Mouse (Mus musculus): ENCODE measurements around the gene Abca8b. TPM values are rescaled to one million over a fixed set of nuclear protein-coding genes. Genes with fewer than 3 reads are reported as not detected.

Abca8b gene
- polyA plus RNA-seq, 1 experiment from 2014 or later: 0.63 TPM

DNA sequence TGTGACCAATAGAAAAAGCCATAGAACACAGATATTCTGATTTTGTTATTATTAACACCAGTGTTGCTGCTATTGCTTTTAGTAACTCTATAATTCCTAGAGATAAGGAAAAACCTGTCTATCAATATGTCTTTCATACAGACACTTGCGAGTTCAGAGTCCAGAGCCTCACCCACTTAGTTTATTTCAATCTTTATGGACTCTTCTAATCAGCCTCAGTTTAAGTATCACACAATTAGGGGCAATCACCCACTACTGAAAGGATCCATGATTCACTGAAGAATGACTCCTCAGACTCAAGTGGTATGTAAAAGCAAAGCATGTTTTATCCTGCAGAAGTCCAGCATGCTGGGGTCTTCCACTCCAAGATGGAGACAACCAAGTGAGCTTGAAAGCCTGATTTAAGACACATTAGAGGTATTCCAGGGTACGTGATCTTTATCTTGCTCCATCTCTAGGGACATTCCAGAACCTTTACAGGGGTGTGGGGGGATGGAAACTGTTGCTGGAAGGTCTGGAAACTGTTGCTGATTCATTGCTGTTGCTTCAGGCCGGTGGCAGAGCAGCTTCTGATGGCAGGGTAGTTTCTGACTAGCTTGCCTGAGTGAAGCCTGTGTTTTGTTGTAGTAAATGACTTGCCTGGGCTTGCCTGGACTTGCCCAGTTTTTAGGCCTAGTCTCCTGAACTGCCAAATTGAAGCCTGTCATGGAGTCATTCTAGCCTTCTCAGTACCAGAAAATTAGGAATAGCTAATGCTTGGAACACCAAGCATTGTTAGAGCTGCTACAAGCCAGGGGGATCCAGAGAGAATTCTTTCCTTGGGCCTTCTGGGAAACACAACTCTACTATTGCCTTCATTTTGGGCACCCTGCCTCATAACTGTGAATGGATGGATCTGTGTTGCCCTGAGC, 101.5 kb downstream of the Abca8b start:
- Histone ChIP-seq H3K4me1 (replicated peaks; ENCODE audit: control insufficient read depth, insufficient read depth, low read length) (no peaks in the 10 kb centered on the region), H3K4me3 (ENCODE audit: low read depth, low read length) (no peak overlapping the region), H3K9me3 (ENCODE audit: control insufficient read depth, low read length) (no peaks in the 10 kb centered on the region), H3K27ac (ENCODE audit: low read depth, low read length) (no peak overlapping the region), H3K36me3 (ENCODE audit: control insufficient read depth, insufficient read depth, low read length) (no peaks in the 10 kb centered on the region), H3K9ac (ENCODE audit: low read length) (no peak overlapping the region), H3K27me3 (ENCODE audit: control insufficient read depth, insufficient read depth, low read length) (no peaks in the 10 kb centered on the region), H3K4me2 (ENCODE audit: low read depth, low read length, severe bottlenecking) (no peak overlapping the region)
- DNase-seq (ENCODE audit: low spot score): no peak
- 86% methylated on average over 3 of the region's 3 CpGs for WGBS
- no peak for ATAC-seq (replicated peaks; ENCODE audit: low FRiP score)

DNA sequence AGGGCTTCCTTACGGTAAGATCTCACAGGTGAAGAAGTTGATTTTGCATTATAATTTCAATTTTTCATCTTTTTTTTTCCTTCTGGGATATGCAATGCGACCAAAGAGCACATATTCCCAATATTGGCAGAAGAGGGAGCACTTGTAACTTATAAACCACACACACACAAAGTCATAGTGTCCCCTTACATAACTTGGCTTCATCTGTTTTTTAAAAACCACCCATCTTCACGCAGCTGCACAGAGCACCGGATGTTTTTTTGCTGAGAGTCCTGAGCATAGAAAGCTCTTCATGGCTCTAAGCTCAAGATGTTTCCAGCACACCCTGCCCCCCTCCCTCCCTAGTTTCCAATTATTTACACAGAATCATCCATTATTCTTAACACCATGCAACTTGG, 103.7 kb downstream of the Abca8b start:
- H3K27ac ChIP-seq (ENCODE audit: low read depth, low read length): no peak overlapping the region
- no peaks in the 10 kb centered on the region for H3K9me3 ChIP-seq (ENCODE audit: control insufficient read depth, low read length)
- no peak for DNase-seq (ENCODE audit: low spot score)
- 82% methylated on average over 4 of the region's 4 CpGs for WGBS
- no peak overlapping the region for H3K4me3 ChIP-seq (ENCODE audit: low read depth, low read length)
- no peak for ATAC-seq (replicated peaks; ENCODE audit: low FRiP score)
- no peaks in the 10 kb centered on the region for H3K27me3 ChIP-seq (ENCODE audit: control insufficient read depth, insufficient read depth, low read length)
- H3K36me3 ChIP-seq (ENCODE audit: control insufficient read depth, insufficient read depth, low read length): no peaks in the 10 kb centered on the region
- H3K4me1 ChIP-seq (replicated peaks; ENCODE audit: control insufficient read depth, insufficient read depth, low read length): no peaks in the 10 kb centered on the region
- H3K4me2 ChIP-seq (ENCODE audit: low read depth, low read length, severe bottlenecking): no peak overlapping the region
- H3K9ac ChIP-seq (ENCODE audit: low read length): no peak overlapping the region

GRCm38 (mm10) chr11:109891371-109891988, 104.2 kb downstream of the Abca8b start:
- Histone ChIP-seq H3K9me3 (ENCODE audit: control insufficient read depth, low read length) (no peaks in the 10 kb centered on the region), H3K36me3 (ENCODE audit: control insufficient read depth, insufficient read depth, low read length) (no peaks in the 10 kb centered on the region), H3K4me3 (ENCODE audit: low read depth, low read length) (no peak overlapping the region), H3K27ac (ENCODE audit: low read depth, low read length) (no peak overlapping the region), H3K4me1 (replicated peaks; ENCODE audit: control insufficient read depth, insufficient read depth, low read length) (no peaks in the 10 kb centered on the region), H3K27me3 (ENCODE audit: control insufficient read depth, insufficient read depth, low read length) (no peaks in the 10 kb centered on the region), H3K9ac (ENCODE audit: low read length) (no peak overlapping the region), H3K4me2 (ENCODE audit: low read depth, low read length, severe bottlenecking) (no peak overlapping the region)
- ATAC-seq (replicated peaks; ENCODE audit: low FRiP score) (no peak), DNase-seq (ENCODE audit: low spot score) (no peak)
- 82% methylated on average over 8 of the region's 8 CpGs for WGBS

DNA sequence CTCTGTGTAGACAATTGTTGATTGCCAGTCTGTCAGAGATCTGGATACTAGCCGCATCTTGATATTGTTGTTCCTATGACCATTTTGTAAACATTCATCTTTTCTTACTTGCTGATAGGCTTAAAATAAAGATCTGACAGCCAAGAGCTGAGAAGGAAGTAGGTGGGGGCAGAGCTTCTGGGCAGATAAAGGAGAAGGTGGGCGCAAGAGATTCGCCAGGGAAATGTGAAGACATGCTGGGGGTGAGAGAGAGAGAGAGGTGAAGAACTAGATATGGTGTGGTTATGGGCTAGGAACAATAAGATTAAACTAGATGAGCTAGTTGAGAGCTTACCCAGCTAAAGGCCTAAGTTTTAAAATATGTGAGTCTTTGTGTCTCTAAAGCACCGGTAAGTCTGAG, 106.0 kb downstream of the Abca8b start:
- 96% methylated on average over 4 of the region's 4 CpGs for WGBS
- no peaks in the 10 kb centered on the region for H3K27me3 ChIP-seq (ENCODE audit: control insufficient read depth, insufficient read depth, low read length)
- no peak overlapping the region for H3K27ac ChIP-seq (ENCODE audit: low read depth, low read length)
- no peaks in the 10 kb centered on the region for H3K36me3 ChIP-seq (ENCODE audit: control insufficient read depth, insufficient read depth, low read length)
- H3K4me3 ChIP-seq (ENCODE audit: low read depth, low read length): no peak overlapping the region
- H3K9ac ChIP-seq (ENCODE audit: low read length): no peak overlapping the region
- DNase-seq (ENCODE audit: low spot score) (no peak), ATAC-seq (replicated peaks; ENCODE audit: low FRiP score) (no peak)
- no peaks in the 10 kb centered on the region for H3K9me3 ChIP-seq (ENCODE audit: control insufficient read depth, low read length)
- no peaks in the 10 kb centered on the region for H3K4me1 ChIP-seq (replicated peaks; ENCODE audit: control insufficient read depth, insufficient read depth, low read length)
- no peak overlapping the region for H3K4me2 ChIP-seq (ENCODE audit: low read depth, low read length, severe bottlenecking)

GRCm38 (mm10) chr11:109886757-109887156, 108.9 kb downstream of the Abca8b start:
- H3K9me3 ChIP-seq (ENCODE audit: control insufficient read depth, low read length): no peaks in the 10 kb centered on the region
- 97% methylated on average over 4 of the region's 4 CpGs for WGBS
- H3K4me2 ChIP-seq (ENCODE audit: low read depth, low read length, severe bottlenecking): no peak overlapping the region
- ATAC-seq (replicated peaks; ENCODE audit: low FRiP score): no peak
- no peak overlapping the region for H3K27ac ChIP-seq (ENCODE audit: low read depth, low read length)
- DNase-seq (ENCODE audit: low spot score): no peak
- H3K9ac ChIP-seq (ENCODE audit: low read length): no peak overlapping the region
- H3K4me3 ChIP-seq (ENCODE audit: low read depth, low read length): no peak overlapping the region
- no peaks in the 10 kb centered on the region for H3K4me1 ChIP-seq (replicated peaks; ENCODE audit: control insufficient read depth, insufficient read depth, low read length)
- no peaks in the 10 kb centered on the region for H3K27me3 ChIP-seq (ENCODE audit: control insufficient read depth, insufficient read depth, low read length)
- no peaks in the 10 kb centered on the region for H3K36me3 ChIP-seq (ENCODE audit: control insufficient read depth, insufficient read depth, low read length)

DNA sequence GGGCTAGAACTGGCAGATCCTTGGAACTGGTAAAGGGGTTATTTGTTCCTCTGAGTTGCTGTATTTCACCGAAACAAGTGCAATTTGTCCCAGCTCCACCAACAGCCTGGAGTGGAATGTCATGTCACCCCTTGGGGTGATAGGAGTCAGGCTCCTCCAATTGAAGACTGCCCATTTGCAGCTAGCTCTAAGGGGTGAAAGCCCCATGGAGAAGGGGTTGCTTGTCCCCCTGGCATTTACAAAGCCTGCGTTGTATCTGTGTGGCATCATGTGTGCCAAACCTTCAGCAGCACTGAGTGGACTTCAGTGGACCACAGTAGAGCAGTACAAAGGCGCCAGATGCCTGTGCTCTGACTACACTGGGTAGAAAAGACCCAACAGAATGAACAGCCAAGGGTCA, 110.1 kb downstream of the Abca8b start:
- 90% methylated on average over 3 of the region's 3 CpGs for WGBS
- Histone ChIP-seq H3K36me3 (ENCODE audit: control insufficient read depth, insufficient read depth, low read length) (no peaks in the 10 kb centered on the region), H3K27me3 (ENCODE audit: control insufficient read depth, insufficient read depth, low read length) (no peaks in the 10 kb centered on the region), H3K4me1 (replicated peaks; ENCODE audit: control insufficient read depth, insufficient read depth, low read length) (no peaks in the 10 kb centered on the region), H3K4me2 (ENCODE audit: low read depth, low read length, severe bottlenecking) (no peak overlapping the region), H3K9me3 (ENCODE audit: control insufficient read depth, low read length) (no peaks in the 10 kb centered on the region), H3K9ac (ENCODE audit: low read length) (no peak overlapping the region), H3K27ac (ENCODE audit: low read depth, low read length) (no peak overlapping the region), H3K4me3 (ENCODE audit: low read depth, low read length) (no peak overlapping the region)
- DNase-seq (ENCODE audit: low spot score) (no peak), ATAC-seq (replicated peaks; ENCODE audit: low FRiP score) (no peak)

DNA sequence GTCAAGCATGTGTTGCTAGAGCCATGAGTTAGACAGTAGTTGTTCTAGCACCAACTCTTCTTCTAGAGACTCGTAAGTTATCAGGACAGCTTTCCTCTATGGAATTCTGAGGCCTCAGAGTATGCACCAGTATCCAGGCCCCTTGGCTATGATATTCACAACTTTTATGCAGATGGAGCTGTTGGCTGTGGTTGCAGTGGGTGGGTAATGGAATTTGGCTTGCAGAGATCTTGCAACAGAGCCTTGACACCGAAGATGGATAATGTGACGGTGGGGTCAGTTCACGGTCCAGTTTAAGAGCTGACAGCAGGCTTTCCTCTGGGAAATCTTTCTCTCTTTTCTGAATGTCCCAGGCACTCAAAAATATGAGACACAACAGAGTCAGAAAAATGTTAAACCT, 110.8 kb downstream of the Abca8b start:
- Histone ChIP-seq H3K4me3 (ENCODE audit: low read depth, low read length) (no peak overlapping the region), H3K9me3 (ENCODE audit: control insufficient read depth, low read length) (no peaks in the 10 kb centered on the region), H3K27ac (ENCODE audit: low read depth, low read length) (no peak overlapping the region), H3K9ac (ENCODE audit: low read length) (no peak overlapping the region), H3K4me2 (ENCODE audit: low read depth, low read length, severe bottlenecking) (no peak overlapping the region), H3K4me1 (replicated peaks; ENCODE audit: control insufficient read depth, insufficient read depth, low read length) (no peaks in the 10 kb centered on the region), H3K36me3 (ENCODE audit: control insufficient read depth, insufficient read depth, low read length) (no peaks in the 10 kb centered on the region), H3K27me3 (ENCODE audit: control insufficient read depth, insufficient read depth, low read length) (no peaks in the 10 kb centered on the region)
- DNase-seq (ENCODE audit: low spot score) (no peak), ATAC-seq (replicated peaks; ENCODE audit: low FRiP score) (no peak)
- WGBS: 96% methylated on average over 4 of the region's 4 CpGs

- no peak overlapping the region for H3K4me3 ChIP-seq (ENCODE audit: low read depth, low read length)
- ATAC-seq (replicated peaks; ENCODE audit: low FRiP score): no peak
- no peaks in the 10 kb centered on the region for H3K4me1 ChIP-seq (replicated peaks; ENCODE audit: control insufficient read depth, insufficient read depth, low read length)
- H3K36me3 ChIP-seq (ENCODE audit: control insufficient read depth, insufficient read depth, low read length): no peaks in the 10 kb centered on the region
- H3K4me2 ChIP-seq (ENCODE audit: low read depth, low read length, severe bottlenecking): no peak overlapping the region
- no peak overlapping the region for H3K9ac ChIP-seq (ENCODE audit: low read length)
- WGBS: 67% methylated on average over 3 of the region's 3 CpGs
- no peaks in the 10 kb centered on the region for H3K9me3 ChIP-seq (ENCODE audit: control insufficient read depth, low read length)
- no peak overlapping the region for H3K27ac ChIP-seq (ENCODE audit: low read depth, low read length)
- no peaks in the 10 kb centered on the region for H3K27me3 ChIP-seq (ENCODE audit: control insufficient read depth, insufficient read depth, low read length)
- DNase-seq (ENCODE audit: low spot score): no peak
Measured at GRCm38 (mm10) chr11:109884126-109884525, 111.5 kb downstream of the Abca8b start.
